In genomic region chr6:52220003-52220864, GRCm38 (mm10) we compare ENCODE assay signal across 11 mouse cellular contexts. TPM values are rescaled to one million over a fixed set of nuclear protein-coding genes. Genes with fewer than 3 reads are reported as not detected.
A peak's percentile ranks its signal among the peaks of the same experiment; 100 is the strongest.
DNase-seq lines count a peak whose midpoint lies in the region; ATAC-seq and TF ChIP-seq lines count a peak whose summit lies in the region.
"Had no signal": no experiment of that assay in that cellular context is flagged by ENCODE, and none has a peak within 500 bp of the region (broad histone marks: within the 10 kb centered on the region; RNA-seq: fewer than 3 reads in every experiment).

No protein-coding gene starts in this region.

- ATAC-seq in liver, postnatal 0 days: no peak

- 25% methylated on average over 32 of the region's 32 CpGs for WGBS in liver, postnatal 0 days (ENCODE audit: insufficient replicate concordance)

- TF ChIP-seq EP300 in liver, postnatal 0 days (IDR thresholded peaks at IDR 0.05; ENCODE audit: low read depth): no peak

- no peak overlapping the region for H3K4me3 ChIP-seq in liver, postnatal 0 days (ENCODE audit: low read depth, low read length)
- H3K4me3 ChIP-seq: erythroblast, embryonic 14.5 days had no signal

- H3K36me3 ChIP-seq in liver, postnatal 0 days (replicated peaks; ENCODE audit: insufficient read depth, low read length): no peaks in the 10 kb centered on the region

- peaks cover 13% of the 10 kb centered on the region for H3K4me1 ChIP-seq in liver, postnatal 0 days (ENCODE audit: insufficient read depth)

- H3K9ac ChIP-seq in liver, postnatal 0 days (replicated peaks): no peak overlapping the region

- peaks cover 100% of the 10 kb centered on the region for H3K27me3 ChIP-seq in liver, postnatal 0 days (ENCODE audit: insufficient read depth, low read length)

- H3K9me3 ChIP-seq in liver, postnatal 0 days (ENCODE audit: low read length): no peaks in the 10 kb centered on the region

- H3K4me2 ChIP-seq in liver, postnatal 0 days (ENCODE audit: low read depth, low read length): 0 out of 2 replicates have a peak overlapping the region, but pooled peaks have one; percentile 10

- TF ChIP-seq CTCF in liver, postnatal 0 days (IDR thresholded peaks at IDR 0.05; ENCODE audit: low read depth): no peak

- no peak overlapping the region for H3K27ac ChIP-seq in liver, postnatal 0 days (ENCODE audit: low read depth)

- DNase-seq in adrenal gland, adult (ENCODE audit: inconsistent age in 2 of 2, low spot score in 1 of 2): peak; percentile 37 to 72
- no peak for DNase-seq in adrenal gland, postnatal 25 days
- peak; percentile 25 for DNase-seq in thymus, postnatal 25 days
- no peak for DNase-seq in thymus, postnatal 0 days (ENCODE audit: low spot score)
- DNase-seq in liver, postnatal 0 days: no peak
- no peak for DNase-seq in right cerebral cortex, postnatal 36 days (ENCODE audit: low spot score in 2 of 2)
- DNase-seq in spleen, postnatal 4 days (ENCODE audit: low spot score in 2 of 2): no peak
- DNase-seq in gastrocnemius, postnatal 36 days: no peak

- intact Hi-C loops in gastrocnemius, postnatal 36 days (cut with DNase I): loop anchor here (5.0 to 10.0 kb wide), 3 partner anchors 348 to 1415 kb away; partner anchors contain the start of gene Hnrnpa2b1

RNA-seq across cellular contexts. Expression of gene Hoxa7, which starts 1.4 kb away (rescaled TPM):
- 12.9 and 18.3 TPM in 2 replicates for total RNA-seq in adrenal gland, postnatal 25 days (2021)
- 0.71 and 1.4 TPM in 2 replicates for polyA plus RNA-seq in thymus, postnatal 0 days (2015; fragmentation: Nextera tagmentation; extraction: Ambion mirVana)
- polyA plus RNA-seq in liver, postnatal 0 days (2015; fragmentation: Nextera tagmentation; extraction: Ambion mirVana): 0.39 and 0.50 TPM in 2 replicates
- total RNA-seq in gastrocnemius, postnatal 36 days (2021): 1 to 10 TPM; 3.7 to 4.0 TPM

RNA-seq across cellular contexts. Expression of gene Gm28308, which starts 7.1 kb away (rescaled TPM):
- 0.88 and 4.9 TPM in 2 replicates for total RNA-seq in adrenal gland, postnatal 25 days (2021)
- polyA plus RNA-seq in thymus, postnatal 0 days (2015; fragmentation: Nextera tagmentation; extraction: Ambion mirVana): not detected in 2 replicates
- polyA plus RNA-seq in liver, postnatal 0 days (2015; fragmentation: Nextera tagmentation; extraction: Ambion mirVana): not detected in 2 replicates
- under 1 TPM in 1 of 2 experiments, not detected in 1; 0.71 TPM for total RNA-seq in gastrocnemius, postnatal 36 days (2021)
- total RNA-seq: heart, adult 18-20 months had no signal
- polyA plus RNA-seq: erythroblast, embryonic 14.5 days; lung, embryonic 16.5 days had no signal

RNA-seq across cellular contexts. Expression of gene Hoxa3, which starts 7.1 kb away (rescaled TPM):
- total RNA-seq in adrenal gland, postnatal 25 days (2021): 6.3 and 6.9 TPM in 2 replicates
- 1.1 and 1.2 TPM in 2 replicates for polyA plus RNA-seq in thymus, postnatal 0 days (2015; fragmentation: Nextera tagmentation; extraction: Ambion mirVana)
- 0.16 and 0.17 TPM in 2 replicates for polyA plus RNA-seq in liver, postnatal 0 days (2015; fragmentation: Nextera tagmentation; extraction: Ambion mirVana)
- total RNA-seq in gastrocnemius, postnatal 36 days (2021): 1 to 10 TPM; 1.9 to 2.2 TPM
- polyA plus RNA-seq: erythroblast, embryonic 14.5 days had no signal

RNA-seq across cellular contexts. Expression of gene Hoxa9, which starts 10.7 kb away (rescaled TPM):
- 0.61 and 1.5 TPM in 2 replicates for total RNA-seq in adrenal gland, postnatal 25 days (2021)
- 0.62 and 0.81 TPM in 2 replicates for polyA plus RNA-seq in thymus, postnatal 0 days (2015; fragmentation: Nextera tagmentation; extraction: Ambion mirVana)
- polyA plus RNA-seq in liver, postnatal 0 days (2015; fragmentation: Nextera tagmentation; extraction: Ambion mirVana): 0.11 and 0.26 TPM in 2 replicates
- total RNA-seq in gastrocnemius, postnatal 36 days (2021): 1 to 10 TPM; 3.9 to 6.8 TPM
- total RNA-seq: heart, adult 18-20 months had no signal
- polyA plus RNA-seq: erythroblast, embryonic 14.5 days had no signal

RNA-seq across cellular contexts. Expression of gene Hoxa6, which starts 11.7 kb away (rescaled TPM):
- total RNA-seq in adrenal gland, postnatal 25 days (2021): 3.1 and 5.6 TPM in 2 replicates
- not detected in 2 replicates for polyA plus RNA-seq in thymus, postnatal 0 days (2015; fragmentation: Nextera tagmentation; extraction: Ambion mirVana)
- not detected in 2 replicates for polyA plus RNA-seq in liver, postnatal 0 days (2015; fragmentation: Nextera tagmentation; extraction: Ambion mirVana)
- 1 to 10 TPM; 1.3 to 1.8 TPM for total RNA-seq in gastrocnemius, postnatal 36 days (2021)
- total RNA-seq: heart, adult 18-20 months had no signal
- polyA plus RNA-seq: erythroblast, embryonic 14.5 days had no signal

Comparison
In these comparisons a context has a peak if more than half of its experiments do, and no peak if none do; other contexts are left out.
1. DNase-seq: peak in adrenal gland, adult (2 of 2) and thymus, postnatal 25 days (single experiment); none in adrenal gland, postnatal 25 days (single experiment), thymus, postnatal 0 days (single experiment), liver, postnatal 0 days (single experiment), right cerebral cortex, postnatal 36 days (0 of 2), spleen, postnatal 4 days (0 of 2) and gastrocnemius, postnatal 36 days (0 of 2).